Mouse (Mus musculus) lung, adult 10 weeks (tissue): ENCODE measurements around the gene Gm42517. TPM values are rescaled to one million over a fixed set of nuclear protein-coding genes. Genes with fewer than 3 reads are reported as not detected.

Source experiments
- polyA plus RNA-seq: library from polyadenylated mRNA; stranded (reverse); fragments of 350-450 nt; fragmentation: Illumina TruSeq; extraction: RNeasy Lipid Tissue Mini Kit (QIAGEN cat#74804); gene quantifications from one replicate; pipeline ENCODE4 v1.2.3, GENCODE M21; 2014; ENCODE audit warnings: low read depth, low replicate concordance; ENCODE audit not compliant: insufficient read depth

Gm42517 gene
- polyA plus RNA-seq = 0.82 TPM

DNA sequence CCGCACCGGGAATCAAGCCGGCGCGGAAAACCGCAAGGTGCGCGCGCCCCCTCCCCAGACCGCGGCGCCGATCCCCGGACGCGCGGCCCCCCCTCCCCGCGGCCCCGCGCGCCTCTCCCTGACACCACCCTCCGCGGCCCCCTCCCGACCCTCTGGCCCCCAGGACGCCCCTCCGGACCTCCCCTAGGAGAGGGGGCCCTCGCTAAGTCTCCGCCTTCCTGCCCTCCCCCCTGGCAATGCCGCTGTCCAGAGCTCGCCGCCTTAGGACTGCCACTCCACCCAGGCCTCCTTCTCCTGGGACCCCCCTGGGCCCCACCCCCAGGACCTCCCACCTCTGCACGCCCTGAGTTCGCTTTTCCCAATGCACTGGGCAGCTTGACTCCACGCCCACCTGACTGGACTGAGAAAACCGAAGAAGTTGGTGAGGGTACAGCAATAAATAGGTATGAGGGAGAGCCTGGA lies at the start of gene Gm42517:
TSS of gene Gm42517 (minus strand) at position 52 of the 462 bp plus-strand sequence.

GRCm38 (mm10) chr5:108388201-108388600 lies 20.5 kb upstream of the Gm42517 start, which contains the start of gene Pde6b:
TSS of gene Pde6b (plus strand) at chr5:108388391.

Other genes with a start within 250 kb of the Gm42517 start
- gene Tmed5, start 235.3 kb downstream of the Gm42517 start, polyA plus RNA-seq = 25.3 TPM
- gene Ccdc18, start 235.0 kb downstream of the Gm42517 start, polyA plus RNA-seq = 0.11 TPM
- 22.6 TPM for gene Dr1, start 99.0 kb downstream of the Gm42517 start, polyA plus RNA-seq
- 4.5 TPM for gene Pigg, start 55.3 kb downstream of the Gm42517 start, polyA plus RNA-seq
- not detected for gene Pde6b, start 20.5 kb upstream of the Gm42517 start, polyA plus RNA-seq
- 553 TPM for gene Atp5k, start 66.5 kb upstream of the Gm42517 start, polyA plus RNA-seq
- gene Mfsd7a, start 81.0 kb upstream of the Gm42517 start, polyA plus RNA-seq = 2.9 TPM
- gene Pcgf3, start 93.3 kb upstream of the Gm42517 start, polyA plus RNA-seq = 6.4 TPM
- gene Cplx1, start 182.1 kb upstream of the Gm42517 start, polyA plus RNA-seq = not detected